Mouse (Mus musculus): ENCODE data around the gene Rpl3.

- TF ChIP-seq CTCF (IDR thresholded peaks at IDR 0.05; ENCODE audit: low read depth) (no peak), EP300 (IDR thresholded peaks at IDR 0.05; ENCODE audit: low read depth) (no peak)
Observed at GRCm38 (mm10) chr15:80124651-80125050, 33.0 kb upstream of the Rpl3 start.
